Mouse (Mus musculus) left cerebral cortex, postnatal 10 days (tissue): ENCODE measurements around the gene Olfr1036. TPM values are rescaled to one million over a fixed set of nuclear protein-coding genes. Genes with fewer than 3 reads are reported as not detected.
"Not testable (repeated sequence)": the region's sequence is repeated elsewhere in the genome, so short reads cannot be mapped to it uniquely, and the experiment has no call there.

Experiments used
- DNase-seq, 2 experiments: peaks; one replicate each; pipeline ENCODE4 v3.0.0; 2021 to 2022; ENCODE audit warnings: low spot score in 2 of 2, mixed read lengths in 1 of 2; ENCODE audit errors: extremely low spot score in 1 of 2
- intact Hi-C: fragments of 180-260 bp; cut with DNase I; formaldehyde crosslinking; loops from one replicate; pipeline ENCODE4 v1.15.1; 2025
- total RNA-seq, 2 experiments: library from RNA; stranded (reverse); gene quantifications; 2 replicates each; pipeline ENCODE4 v1.2.3; 2021

Olfr1036 gene
- total RNA-seq = not detected

GRCm38 (mm10) chr2:86073692-86074091 is at the start of gene Olfr1036:
Gene Olfr1036, plus strand, starts transcription at chr2:86073992.
- DNase-seq, intact Hi-C loops: not testable (repeated sequence)

- intact Hi-C loops = no loop called here
- DNase-seq = no peak
These were observed 28.2 kb upstream of the Olfr1036 start, which contains the start of gene Olfr1034 for GRCm38 (mm10) chr2:86045561-86045960. Gene Olfr1034, plus strand, starts transcription at chr2:86045861.

GRCm38 (mm10) chr2:86050777-86051176 is 23.0 kb upstream of the Olfr1036 start:
- DNase-seq, intact Hi-C loops: not testable (repeated sequence)

GRCm38 (mm10) chr2:86063766-86064165 is 10.0 kb upstream of the Olfr1036 start:
- intact Hi-C loops, DNase-seq: not testable (repeated sequence)

- DNase-seq = no peak
- intact Hi-C loops = no loop called here
These were observed 3.6 kb upstream of the Olfr1036 start for GRCm38 (mm10) chr2:86070189-86070588.

- intact Hi-C loops, DNase-seq: not testable (repeated sequence)
These were observed 6.7 kb downstream of the Olfr1036 start for GRCm38 (mm10) chr2:86080478-86080877.

- intact Hi-C loops = no loop called here
- no peak for DNase-seq
These were observed 13.5 kb downstream of the Olfr1036 start, which contains the start of gene Olfr1037 for GRCm38 (mm10) chr2:86087285-86087684. Gene Olfr1037, minus strand, starts transcription at chr2:86087385.

Other genes with a start within 250 kb of the Olfr1036 start
- not detected for gene Olfr1019, start 228.5 kb upstream of the Olfr1036 start, total RNA-seq
- gene Olfr1020, start 227.0 kb upstream of the Olfr1036 start, total RNA-seq = not detected
- gene Olfr1022, start 205.4 kb upstream of the Olfr1036 start, total RNA-seq = not detected
- not detected for gene Olfr1023, start 188.4 kb upstream of the Olfr1036 start, total RNA-seq
- gene Olfr1024, start 168.9 kb upstream of the Olfr1036 start, total RNA-seq = not detected
- not detected for gene Olfr1025-ps1, start 158.8 kb upstream of the Olfr1036 start, total RNA-seq
- not detected for gene Olfr1026, start 152.4 kb upstream of the Olfr1036 start, total RNA-seq
- gene Olfr1028, start 123.6 kb upstream of the Olfr1036 start, total RNA-seq = not detected
- not detected for gene Olfr1029, start 100.1 kb upstream of the Olfr1036 start, total RNA-seq
- gene Olfr1030, start 94.7 kb upstream of the Olfr1036 start, total RNA-seq = not detected
- gene Olfr1031, start 83.7 kb upstream of the Olfr1036 start, total RNA-seq = not detected
- not detected for gene Olfr1032, start 68.5 kb upstream of the Olfr1036 start, total RNA-seq
- not detected for gene Olfr1033, start 53.4 kb upstream of the Olfr1036 start, total RNA-seq
- gene Olfr1034, start 28.1 kb upstream of the Olfr1036 start, total RNA-seq = not detected
- gene Olfr1037, start 13.4 kb downstream of the Olfr1036 start, total RNA-seq = not detected
- not detected for gene Olfr1039, start 61.9 kb downstream of the Olfr1036 start, total RNA-seq
- not detected for gene Olfr1040, start 72.7 kb downstream of the Olfr1036 start, total RNA-seq
- not detected for gene Olfr1042, start 87.8 kb downstream of the Olfr1036 start, total RNA-seq
- not detected for gene Olfr1043, start 93.5 kb downstream of the Olfr1036 start, total RNA-seq
- gene Olfr1044, start 103.8 kb downstream of the Olfr1036 start, total RNA-seq = not detected
- not detected for gene Olfr52, start 111.7 kb downstream of the Olfr1036 start, total RNA-seq
- not detected for gene Olfr1045, start 129.0 kb downstream of the Olfr1036 start, total RNA-seq
- gene Olfr1046, start 145.3 kb downstream of the Olfr1036 start, total RNA-seq = not detected
- not detected for gene Olfr1047, start 157.4 kb downstream of the Olfr1036 start, total RNA-seq
- not detected for gene Olfr1048, start 166.3 kb downstream of the Olfr1036 start, total RNA-seq
- gene Olfr1049, start 184.3 kb downstream of the Olfr1036 start, total RNA-seq = not detected
- gene Olfr1051, start 205.1 kb downstream of the Olfr1036 start, total RNA-seq = not detected
- gene Olfr1052, start 218.5 kb downstream of the Olfr1036 start, total RNA-seq = not detected
- gene Olfr1053, start 241.3 kb downstream of the Olfr1036 start, total RNA-seq = not detected